Mouse (Mus musculus) MEL-GATA-1-ER (cell line): ENCODE results near the gene D230025D16Rik.
"Not testable (repeated sequence)": the region's sequence is repeated elsewhere in the genome, so short reads cannot be mapped to it uniquely, and the experiment has no call there.

Experiments
- DNase-seq: peaks from one replicate; pipeline ENCODE4 v3.0.0-alpha.2; 2012; ENCODE audit warnings: low read depth; ENCODE audit errors: extremely low read depth

The D230025D16Rik gene

GRCm38 (mm10) chr8:105291364-105291763, 66.4 kb downstream of the D230025D16Rik start:
- DNase-seq = not testable (repeated sequence)

GRCm38 (mm10) chr8:105291802-105292201, 66.9 kb downstream of the D230025D16Rik start:
- DNase-seq = not testable (repeated sequence)

DNA sequence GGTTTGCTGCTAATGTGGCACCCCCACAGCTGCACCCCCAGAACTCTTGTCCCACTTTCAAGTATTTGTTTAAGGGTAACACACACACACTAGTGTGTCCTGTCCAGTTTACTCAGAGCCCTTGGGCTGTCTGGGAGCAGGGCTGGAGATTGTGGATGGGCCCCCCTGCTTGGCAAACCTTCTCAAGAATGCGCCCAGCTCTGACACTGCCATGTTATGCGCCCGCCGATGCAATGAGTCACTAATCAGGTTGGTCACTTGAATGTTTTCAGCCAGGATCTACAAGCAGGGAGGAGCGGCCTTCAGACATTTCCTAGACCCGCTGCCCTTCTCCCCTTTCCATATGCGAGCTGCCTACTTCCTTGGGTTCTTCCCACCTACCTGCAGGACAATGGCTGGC, 67.5 kb downstream of the D230025D16Rik start:
- DNase-seq = no peak

DNA sequence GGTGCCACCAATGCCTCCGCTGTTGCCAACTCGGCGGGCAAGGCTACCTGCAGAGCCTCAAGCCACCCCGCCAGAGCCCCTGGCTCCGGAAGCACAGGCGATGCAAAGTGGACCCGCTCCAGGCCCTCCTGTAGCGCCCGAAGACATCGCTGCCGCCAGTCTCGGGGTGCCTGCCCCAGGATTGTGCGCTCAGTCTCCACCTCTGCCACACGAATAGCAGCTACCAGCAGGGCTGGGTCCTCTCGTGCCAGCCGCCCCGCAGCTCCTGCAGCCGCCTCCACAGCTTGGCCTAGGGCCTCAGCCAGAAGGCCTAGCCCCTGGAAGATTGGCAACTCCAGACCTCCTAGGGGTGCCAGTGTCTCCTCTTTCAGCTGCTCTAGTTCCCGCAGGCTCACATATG, 68.5 kb downstream of the D230025D16Rik start:
- no peak for DNase-seq

GRCm38 (mm10) chr8:105294776-105295175, 69.8 kb downstream of the D230025D16Rik start:
- no peak for DNase-seq

GRCm38 (mm10) chr8:105295256-105295655, 70.3 kb downstream of the D230025D16Rik start:
- DNase-seq = no peak

- DNase-seq = no peak
Measured at GRCm38 (mm10) chr8:105295895-105296573, 71.1 kb downstream of the D230025D16Rik start, which contains the start of gene Exoc3l. Exoc3l (minus strand) TSS chr8:105296101.

DNA sequence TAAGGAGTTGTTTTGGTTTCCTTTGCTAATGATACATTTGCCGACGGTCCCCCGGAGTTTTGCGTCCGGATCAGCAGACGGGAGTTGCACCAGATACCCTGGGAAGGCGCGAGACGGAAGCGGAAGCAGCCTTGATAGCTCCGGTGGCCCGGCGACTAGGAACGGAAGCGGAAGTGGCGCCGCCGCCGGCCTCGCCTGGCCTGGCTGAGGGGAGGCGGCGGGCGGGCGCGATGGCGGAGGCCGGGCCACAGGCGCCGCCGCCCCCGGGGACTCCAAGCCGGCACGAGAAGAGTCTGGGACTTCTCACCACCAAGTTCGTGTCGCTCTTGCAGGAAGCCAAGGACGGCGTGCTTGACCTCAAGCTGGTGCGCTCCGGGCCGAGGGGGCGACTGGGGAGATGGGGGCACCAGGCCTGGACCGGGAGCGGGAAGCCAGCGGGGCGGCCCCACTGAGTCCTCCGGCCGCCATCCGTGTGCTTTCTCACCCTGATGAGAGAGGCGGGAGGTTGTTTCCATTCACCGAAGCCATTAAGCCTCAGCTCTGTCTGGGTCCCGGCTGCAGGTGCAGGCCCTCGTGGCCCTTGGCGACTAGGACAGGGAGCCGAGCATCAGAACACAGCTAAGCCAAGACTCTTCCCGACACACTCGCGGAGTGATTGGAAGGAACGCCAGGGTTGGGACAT, 72.7 kb downstream of the D230025D16Rik start, which contains the start of gene E2f4:
E2f4 (plus strand) TSS at position 153 of the 682 bp plus-strand sequence.
- peak; percentile 86 for DNase-seq

GRCm38 (mm10) chr8:105298351-105299252, 73.7 kb downstream of the D230025D16Rik start:
- DNase-seq = no peak

DNA sequence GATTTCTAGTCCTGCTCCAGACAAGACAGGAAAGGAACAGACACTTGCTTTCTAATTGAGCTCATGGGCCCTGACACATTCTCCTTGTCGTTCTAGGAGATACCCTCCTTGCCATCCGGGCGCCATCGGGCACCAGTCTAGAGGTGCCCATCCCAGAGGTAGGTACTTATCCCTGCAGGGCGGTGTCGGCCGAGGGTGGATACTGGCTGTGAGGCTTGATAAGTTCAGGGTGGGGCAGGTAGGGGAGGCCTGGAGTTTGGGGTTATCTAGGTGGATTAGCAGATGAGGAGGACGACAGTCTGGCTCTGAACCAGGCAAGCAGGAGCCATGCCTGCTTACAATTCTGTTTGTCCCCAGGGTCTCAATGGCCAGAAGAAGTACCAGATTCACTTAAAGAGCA, 75.0 kb downstream of the D230025D16Rik start:
- DNase-seq = no peak
